ENCODE assay signal across 8 mouse cellular contexts in genomic region chr14:77874304-77875241, GRCm38 (mm10). TPM values are rescaled to one million over a fixed set of nuclear protein-coding genes. Genes with fewer than 3 reads are reported as not detected.
A peak's percentile ranks its signal among the peaks of the same experiment; 100 is the strongest.
DNase-seq lines count a peak whose midpoint lies in the region; ATAC-seq lines count a peak whose summit lies in the region.

Gene Dnajc15, minus strand, starts transcription at chr14:77875125.

- peak within 1 kb of the TSS; percentile 68 for H3K4me2 ChIP-seq in embryonic facial prominence, embryonic 14.5 days (ENCODE audit: low read depth, low read length)
- peak within 1 kb of the TSS; percentile 80 for H3K4me2 ChIP-seq in midbrain, embryonic 12.5 days (replicated peaks)

- no peaks in the 10 kb centered on the region for H3K36me3 ChIP-seq in embryonic facial prominence, embryonic 14.5 days (ENCODE audit: control insufficient read depth, insufficient read depth, low read length)
- H3K36me3 ChIP-seq in limb, embryonic 10.5 days = 0 out of 2 replicates have a peak, but pooled peaks cover 4% of the 10 kb centered on the region
- H3K36me3 ChIP-seq in midbrain, embryonic 12.5 days = no peaks in the 10 kb centered on the region

- peak within 1 kb of the TSS; percentile 77 for H3K9ac ChIP-seq in embryonic facial prominence, embryonic 14.5 days (ENCODE audit: low read depth, low read length)
- H3K9ac ChIP-seq in midbrain, embryonic 12.5 days (replicated peaks) = peak within 1 kb of the TSS; percentile 89

- no peaks in the 10 kb centered on the region for H3K4me1 ChIP-seq in embryonic facial prominence, embryonic 14.5 days (ENCODE audit: control insufficient read depth, insufficient read depth, low read length)
- peaks cover 9% of the 10 kb centered on the region for H3K4me1 ChIP-seq in limb, embryonic 10.5 days
- 0 out of 2 replicates have a peak, but pooled peaks cover 3% of the 10 kb centered on the region for H3K4me1 ChIP-seq in midbrain, embryonic 12.5 days

- WGBS in embryonic facial prominence, embryonic 14.5 days = 1% methylated on average over 44 of the region's 44 CpGs
- WGBS in limb, embryonic 10.5 days = 1% methylated on average over 44 of the region's 44 CpGs
- WGBS in midbrain, embryonic 12.5 days = 2% methylated on average over 44 of the region's 44 CpGs

- no peaks in the 10 kb centered on the region for H3K27me3 ChIP-seq in embryonic facial prominence, embryonic 14.5 days (replicated peaks; ENCODE audit: control insufficient read depth, insufficient read depth, low read length)
- no peaks in the 10 kb centered on the region for H3K27me3 ChIP-seq in limb, embryonic 10.5 days (ENCODE audit: low read depth, poor library complexity, severe bottlenecking)
- no peaks in the 10 kb centered on the region for H3K27me3 ChIP-seq in midbrain, embryonic 12.5 days

- H3K9me3 ChIP-seq in embryonic facial prominence, embryonic 14.5 days (ENCODE audit: control insufficient read depth, low read length) = no peaks in the 10 kb centered on the region
- H3K9me3 ChIP-seq in limb, embryonic 10.5 days (replicated peaks) = no peaks in the 10 kb centered on the region
- H3K9me3 ChIP-seq in midbrain, embryonic 12.5 days = no peaks in the 10 kb centered on the region

- peak within 1 kb of the TSS; percentile 80 for H3K4me3 ChIP-seq in embryonic facial prominence, embryonic 14.5 days (ENCODE audit: low read depth, low read length)
- peak within 1 kb of the TSS; percentile 96 for H3K4me3 ChIP-seq in limb, embryonic 10.5 days
- peak within 1 kb of the TSS; percentile 90 for H3K4me3 ChIP-seq in midbrain, embryonic 12.5 days

- peak; percentile 93 for ATAC-seq in embryonic facial prominence, embryonic 14.5 days (ENCODE audit: low read depth)
- peak; percentile 89 for ATAC-seq in midbrain, embryonic 12.5 days (ENCODE audit: low FRiP score, low read depth)

- peak; percentile 73 for DNase-seq in 3134 (ENCODE audit: extremely low read depth, insufficient read length, low spot score)
- peak; percentile 79 to 83 for DNase-seq in adrenal gland, postnatal 4 days (ENCODE audit: low spot score in 2 of 2)
- peak; percentile 84 for DNase-seq in embryonic facial prominence, embryonic 14.5 days (ENCODE audit: low spot score)
- peak; percentile 90 to 95 for DNase-seq in heart, adult 18-20 months
- DNase-seq in kidney, adult 18-20 months = peak; percentile 94
- peak; percentile 90 for DNase-seq in limb, embryonic 10.5 days (ENCODE audit: low spot score)
- DNase-seq in skeletal muscle tissue, adult 2 months (ENCODE audit: low read depth, low spot score) = peak; percentile 68

- H3K27ac ChIP-seq in embryonic facial prominence, embryonic 14.5 days (replicated peaks; ENCODE audit: low read depth, low read length) = no peak within 1 kb of the TSS
- H3K27ac ChIP-seq in limb, embryonic 10.5 days = peak within 1 kb of the TSS; percentile 91
- H3K27ac ChIP-seq in midbrain, embryonic 12.5 days (replicated peaks) = no peak within 1 kb of the TSS

RNA-seq across cellular contexts. Expression of gene Dnajc15, which starts in this region (rescaled TPM):
- total RNA-seq in adrenal gland, postnatal 4 days (2021) = 100 to 1,000 TPM; 337 to 380 TPM
- 107 and 109 TPM in 2 replicates for polyA plus RNA-seq in embryonic facial prominence, embryonic 14.5 days (2014; fragmentation: Nextera tagmentation; extraction: Ambion mirVana)
- total RNA-seq in heart, adult 18-20 months (2021) = 100 to 1,000 TPM; 269 to 282 TPM
- polyA plus RNA-seq in limb, embryonic 10.5 days (2016; fragmentation: Nextera tagmentation; extraction: Ambion mirVana) = 118 and 131 TPM in 2 replicates
- 76.0 and 77.7 TPM in 2 replicates for polyA plus RNA-seq in midbrain, embryonic 12.5 days (2016; fragmentation: Nextera tagmentation; extraction: Ambion mirVana)
